Mouse (Mus musculus) kidney, adult 2 months (tissue): ENCODE results near the gene Rabgap1. TPM values are rescaled to one million over a fixed set of nuclear protein-coding genes. Genes with fewer than 3 reads are reported as not detected.
A peak's percentile ranks its signal among the peaks of the same experiment; 100 is the strongest.

Source experiments
- DNase-seq: peaks from one replicate; pipeline ENCODE4 v3.0.0; 2021
- H3K27ac ChIP-seq: fragments of 200-500 bp; 2 replicates; pipeline ENCODE4 v1.5.1; 2012; ENCODE audit warnings: low read depth, low read length, control low read depth, inconsistent platforms; ENCODE audit not compliant: insufficient read depth
- H3K27me3 ChIP-seq: fragments of 200-500 bp; replicated peaks from 2 replicates; pipeline ENCODE4 v1.6.1; 2012; ENCODE audit warnings: mild to moderate bottlenecking, moderate library complexity, low read length, inconsistent platforms; ENCODE audit not compliant: control insufficient read depth, insufficient read depth
- H3K36me3 ChIP-seq: fragments of 200-500 bp; 2 replicates; pipeline ENCODE4 v1.6.1; 2012; ENCODE audit warnings: mild to moderate bottlenecking, moderate library complexity, low read length, inconsistent platforms; ENCODE audit not compliant: control insufficient read depth, insufficient read depth
- H3K4me1 ChIP-seq: fragments of 200-500 bp; 2 replicates; pipeline ENCODE4 v1.6.1; 2011; ENCODE audit warnings: low read length; ENCODE audit not compliant: control insufficient read depth, insufficient read depth
- H3K4me3 ChIP-seq: fragments of 200-500 bp; 2 replicates; pipeline ENCODE4 v1.5.1; 2011; ENCODE audit warnings: mild to moderate bottlenecking, low read depth, low read length, control low read depth; ENCODE audit not compliant: insufficient read depth
- CTCF ChIP-seq: fragments of 200-500 bp; conservative IDR thresholded peaks from 2 replicates; pipeline ENCODE4 v1.5.1; 2011; ENCODE audit warnings: low read depth, mild to moderate bottlenecking, control low read depth, low read length, moderate library complexity, mixed read lengths; ENCODE audit not compliant: insufficient read depth, insufficient read length
- POLR2A ChIP-seq: fragments of 200-500 bp; IDR thresholded peaks from one replicate; pipeline ENCODE4 v1.6.1; 2011; ENCODE audit warnings: low read depth, low read length, control low read depth
- WGBS: fragments of 180-500 bp; shearing (Covaris S2); methylation state at CpG from one replicate; pipeline ENCODE4 v1.1.7; 2018; 5-methylcytosine and 5-hydroxymethylcytosine counted together
- polyA plus RNA-seq: library from polyadenylated mRNA; depleted of rRNA; stranded (reverse); fragments of >200 nt; gene quantifications from 2 replicates; pipeline ENCODE4 v1.2.3, GENCODE M21; 2012

The Rabgap1 gene
- polyA plus RNA-seq, 1 experiment, result 10.5 TPM

DNA sequence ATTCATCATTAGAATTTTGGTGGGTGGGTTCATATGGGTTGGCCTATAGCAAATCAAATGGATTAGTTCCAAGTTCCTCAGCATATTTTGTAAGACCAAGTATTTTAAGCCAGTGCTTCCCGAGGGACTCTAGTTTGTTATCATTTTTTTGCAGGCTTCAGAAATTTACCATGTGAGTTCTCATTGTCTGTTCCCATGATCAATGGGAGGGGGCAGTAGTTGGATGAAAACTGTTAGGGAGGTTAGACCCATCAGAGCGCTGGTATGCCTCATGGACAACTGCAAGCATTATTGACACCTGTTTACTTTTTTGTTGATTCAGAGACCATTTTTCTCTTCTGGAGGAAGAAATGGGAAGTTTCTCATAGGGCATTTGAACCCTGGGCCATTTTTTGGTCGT lies 88.6 kb downstream of the Rabgap1 start:
- H3K4me1 ChIP-seq, result no peaks in the 10 kb centered on the region
- no peak overlapping the region for H3K27ac ChIP-seq
- no peak overlapping the region for H3K4me3 ChIP-seq
- WGBS, result 83% methylated on average over 3 of the region's 3 CpGs
- no peaks in the 10 kb centered on the region for H3K27me3 ChIP-seq
- TF ChIP-seq CTCF (no peak), POLR2A (no peak)
- no peaks in the 10 kb centered on the region; the same call in 1 of the 2 replicates for H3K36me3 ChIP-seq
- DNase-seq, result no peak

DNA sequence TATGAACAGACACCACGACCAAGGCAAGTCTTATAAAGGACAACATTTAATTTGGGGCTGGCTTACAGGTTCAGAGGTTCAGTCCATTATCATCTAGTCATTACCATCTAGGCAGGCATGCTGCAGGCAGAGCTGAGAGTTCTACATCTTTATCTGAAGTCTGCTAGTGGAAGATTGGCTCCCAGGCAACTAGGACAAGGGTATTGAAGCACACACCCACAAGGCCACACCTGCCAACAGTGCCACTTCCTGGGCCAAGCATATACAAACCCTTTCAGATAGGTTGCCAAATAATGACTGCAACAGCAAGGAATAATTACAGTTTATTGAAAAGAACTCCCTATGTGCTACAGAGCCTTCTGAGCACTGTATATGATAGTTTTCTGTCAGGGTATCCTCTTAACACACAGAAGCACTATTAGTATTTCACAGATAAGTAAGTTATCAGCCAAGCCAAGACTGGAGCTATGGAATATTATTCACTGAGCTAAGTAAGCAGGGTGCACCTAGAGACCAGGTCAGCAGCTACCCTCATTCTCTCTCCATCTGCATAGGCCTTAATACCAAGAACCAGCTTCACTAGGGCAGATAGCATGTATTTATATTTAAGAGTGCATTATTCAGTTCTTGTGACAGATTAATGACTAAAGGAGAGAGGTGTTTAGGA lies 106.4 kb downstream of the Rabgap1 start:
- Histone ChIP-seq H3K27ac (no peak overlapping the region), H3K4me3 (no peak overlapping the region), H3K36me3 (peaks cover 9% of the 10 kb centered on the region), H3K27me3 (no peaks in the 10 kb centered on the region), H3K4me1 (no peaks in the 10 kb centered on the region)
- TF ChIP-seq POLR2A (no peak), CTCF (no peak)
- DNase-seq, result no peak
- 89% methylated on average over 1 of the region's 1 CpGs for WGBS

DNA sequence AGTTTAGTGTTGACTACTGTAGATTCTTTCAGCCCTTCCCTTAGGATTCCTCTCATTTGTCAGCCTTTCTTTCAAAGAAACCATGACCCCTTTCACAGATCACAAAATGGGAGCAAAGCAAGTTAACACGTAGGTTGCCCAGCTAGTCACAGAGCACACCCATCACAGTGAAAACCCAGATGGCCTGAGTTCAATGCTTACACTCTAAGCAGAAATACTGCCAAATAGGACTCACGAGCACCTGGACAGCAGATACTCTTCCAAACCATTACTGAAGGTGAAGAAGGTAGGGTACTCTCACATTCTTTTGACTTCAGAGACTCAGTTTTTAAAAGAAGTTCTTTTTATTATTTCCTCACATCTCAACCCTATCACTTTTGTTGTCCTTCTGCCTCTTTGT lies 113.3 kb downstream of the Rabgap1 start:
- TF ChIP-seq CTCF (no peak), POLR2A (no peak)
- Histone ChIP-seq H3K27me3 (no peaks in the 10 kb centered on the region), H3K27ac (no peak overlapping the region), H3K4me3 (no peak overlapping the region), H3K36me3 (peaks cover 15% of the 10 kb centered on the region), H3K4me1 (no peaks in the 10 kb centered on the region)
- WGBS, result 80% methylated on average over 2 of the region's 2 CpGs
- no peak for DNase-seq

DNA sequence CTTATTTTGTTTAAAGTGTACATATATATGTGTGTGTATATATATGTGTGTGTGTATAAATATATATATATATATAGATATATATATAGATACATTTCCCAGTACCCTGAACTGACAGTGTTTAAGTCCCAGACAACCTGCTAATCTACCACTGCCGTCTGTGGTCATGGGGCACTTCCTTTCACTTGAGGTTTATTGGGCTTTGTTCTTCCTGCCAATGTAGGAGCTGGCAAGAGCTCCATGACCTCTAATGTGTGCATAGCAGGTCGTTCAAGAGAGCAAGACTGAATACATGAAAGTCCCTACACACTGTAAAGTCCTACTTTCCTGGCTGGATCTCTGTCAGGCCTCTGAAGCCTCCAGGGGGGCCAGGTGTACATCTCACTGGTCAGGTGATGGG lies 122.5 kb downstream of the Rabgap1 start:
- DNase-seq, result peak; percentile 29
- WGBS, result 16% methylated on average over 2 of the region's 2 CpGs

DNA sequence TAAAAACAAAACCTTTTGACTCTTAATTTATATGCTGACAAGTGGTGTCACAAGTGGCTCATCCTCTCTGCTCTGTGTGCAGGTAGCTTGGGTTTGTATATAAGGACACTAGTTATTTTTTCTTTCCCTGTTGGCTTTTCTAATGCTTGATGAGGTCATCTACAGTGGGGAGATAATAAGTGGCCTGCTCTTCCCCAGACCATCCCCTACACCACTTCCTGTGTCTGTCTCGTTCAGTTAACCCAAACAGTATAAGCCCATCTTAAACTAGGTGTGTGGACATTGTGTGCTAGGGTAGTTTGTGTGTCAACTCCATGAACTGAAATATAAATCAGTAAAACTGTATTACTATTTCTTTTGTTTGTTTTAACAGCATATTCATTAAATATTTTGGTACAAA lies 123.0 kb downstream of the Rabgap1 start:
- peaks cover 7% of the 10 kb centered on the region for H3K36me3 ChIP-seq
- H3K27ac ChIP-seq, result no peak overlapping the region
- H3K27me3 ChIP-seq, result no peaks in the 10 kb centered on the region
- 60% methylated on average over 1 of the region's 1 CpGs for WGBS
- H3K4me1 ChIP-seq, result peaks cover 5% of the 10 kb centered on the region; the same call in 1 of the 2 replicates
- H3K4me3 ChIP-seq, result no peak overlapping the region
- no peak for DNase-seq
- no peak for TF ChIP-seq POLR2A
- no peak for TF ChIP-seq CTCF

More for the DNA sequence above, 122.5 kb downstream of the Rabgap1 start:
- peaks cover 4% of the 10 kb centered on the region; the same call in 1 of the 2 replicates for H3K4me1 ChIP-seq
- H3K36me3 ChIP-seq, result peaks cover 7% of the 10 kb centered on the region
- no peak overlapping the region for H3K27ac ChIP-seq
- no peaks in the 10 kb centered on the region for H3K27me3 ChIP-seq
- H3K4me3 ChIP-seq, result no peak overlapping the region
- TF ChIP-seq CTCF, result no peak
- no peak for TF ChIP-seq POLR2A

DNA sequence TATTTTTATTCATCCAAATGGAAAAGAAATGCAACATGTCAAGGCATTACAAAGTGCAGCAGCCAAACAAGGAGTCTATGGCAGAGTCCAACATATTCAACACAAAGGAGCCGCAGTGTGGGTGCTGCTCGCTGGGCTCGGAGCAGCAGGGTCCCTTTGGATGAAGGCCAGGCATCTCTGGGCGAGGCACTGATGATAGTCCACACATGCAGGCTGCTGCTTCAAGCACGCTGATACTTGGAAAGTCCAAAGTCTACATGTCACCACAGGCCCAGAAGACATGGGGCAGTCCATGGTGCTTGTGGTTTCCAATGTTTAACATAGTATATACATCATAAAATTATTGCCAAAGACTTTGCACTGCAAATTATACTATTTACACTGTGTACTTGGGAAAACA lies 126.8 kb downstream of the Rabgap1 start:
- peak; percentile 37 for DNase-seq
- peaks cover 2% of the 10 kb centered on the region; the same call in 1 of the 2 replicates for H3K36me3 ChIP-seq
- no peak overlapping the region for H3K4me3 ChIP-seq
- no peaks in the 10 kb centered on the region for H3K27me3 ChIP-seq
- H3K27ac ChIP-seq, result no peak overlapping the region
- peaks cover 9% of the 10 kb centered on the region; the same call in 1 of the 2 replicates for H3K4me1 ChIP-seq
- no peak for TF ChIP-seq POLR2A
- no peak for TF ChIP-seq CTCF
- WGBS, result 63% methylated on average over 5 of the region's 5 CpGs

DNA sequence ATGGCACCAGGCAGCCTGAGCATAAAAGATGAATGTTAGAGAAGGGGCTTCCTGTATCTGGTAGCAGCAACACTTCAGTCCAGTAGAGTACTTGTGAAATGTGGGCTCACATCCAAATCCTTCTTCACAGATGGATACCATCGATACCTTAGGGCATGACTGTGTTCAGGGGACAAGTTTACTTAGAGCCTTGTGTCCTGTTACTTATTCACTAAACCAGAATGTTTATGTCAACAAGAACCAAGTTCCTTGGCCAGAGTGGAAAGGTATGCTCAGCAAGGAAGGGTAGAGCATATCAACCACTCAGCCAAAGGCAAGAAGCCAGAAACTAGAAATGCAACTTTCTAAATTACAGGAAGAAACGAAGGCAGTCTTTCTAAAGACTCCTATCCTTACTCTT lies 127.6 kb downstream of the Rabgap1 start:
- peak; percentile 79 for DNase-seq
- Histone ChIP-seq H3K27me3 (no peaks in the 10 kb centered on the region), H3K27ac (peak overlapping the region; percentile 13; the same call in 1 of the 2 replicates), H3K4me3 (no peak overlapping the region), H3K4me1 (peaks cover 9% of the 10 kb centered on the region; the same call in 1 of the 2 replicates), H3K36me3 (peaks cover 1% of the 10 kb centered on the region; the same call in 1 of the 2 replicates)
- no peak for TF ChIP-seq CTCF
- no peak for TF ChIP-seq POLR2A
- WGBS, result 23% methylated on average over 2 of the region's 2 CpGs

DNA sequence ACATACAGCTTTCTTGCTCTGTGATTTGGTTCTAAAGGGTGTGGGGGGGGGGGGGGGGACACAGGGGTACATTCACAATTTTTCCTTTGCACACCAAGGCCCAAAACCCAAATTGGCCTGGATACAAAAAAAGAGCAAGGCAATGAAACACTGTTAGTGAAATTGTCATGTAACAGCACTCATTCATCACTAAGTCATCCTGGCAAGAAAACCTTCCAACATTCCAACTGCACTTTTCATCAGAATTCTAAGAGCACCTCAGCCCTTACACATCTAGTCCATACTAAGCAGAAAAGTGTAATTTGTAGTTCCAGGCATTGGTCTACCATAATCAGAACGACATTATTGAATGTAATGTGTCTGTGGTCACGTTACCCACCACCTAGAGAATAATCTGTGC lies 129.1 kb downstream of the Rabgap1 start:
- TF ChIP-seq POLR2A (no peak), CTCF (no peak)
- no peaks in the 10 kb centered on the region for H3K27me3 ChIP-seq
- no peak overlapping the region for H3K4me3 ChIP-seq
- H3K4me1 ChIP-seq, result peaks cover 9% of the 10 kb centered on the region; the same call in 1 of the 2 replicates
- 90% methylated on average over 2 of the region's 2 CpGs for WGBS
- peak overlapping the region; percentile 54 for H3K27ac ChIP-seq
- no peaks in the 10 kb centered on the region; the same call in 1 of the 2 replicates for H3K36me3 ChIP-seq
- DNase-seq, result no peak
